Mouse (Mus musculus) heart, embryonic 12.5 days (tissue): ENCODE measurements around the gene Ppm1b. TPM values are rescaled to one million over a fixed set of nuclear protein-coding genes. Genes with fewer than 3 reads are reported as not detected.

ENCODE experiments used
- ATAC-seq: fragments of 200-750 bp; cut with Nextera tagmentation; 2 replicates; pipeline ENCODE4 v1.8.0; 2017; ENCODE audit warnings: moderate TSS enrichment, moderate library complexity; ENCODE audit not compliant: insufficient number of reproducible peaks, low FRiP score
- H3K27ac ChIP-seq: fragments of 300-500 bp; sonication (generic); 2 replicates; pipeline ENCODE4 v1.5.1; 2016; ENCODE audit warnings: mild to moderate bottlenecking, moderate library complexity; ENCODE audit not compliant: poor library complexity, severe bottlenecking
- H3K27me3 ChIP-seq: fragments of 300-500 bp; sonication (generic); replicated peaks from 2 replicates; pipeline ENCODE4 v1.6.1; 2016; ENCODE audit warnings: mild to moderate bottlenecking, moderate library complexity
- H3K36me3 ChIP-seq: fragments of 300-500 bp; sonication (generic); 2 replicates; pipeline ENCODE4 v1.6.1; 2016; ENCODE audit warnings: mild to moderate bottlenecking, moderate library complexity
- H3K4me1 ChIP-seq: fragments of 300-500 bp; sonication (generic); replicated peaks from 2 replicates; pipeline ENCODE4 v1.6.1; 2016; ENCODE audit warnings: mild to moderate bottlenecking
- H3K4me2 ChIP-seq: fragments of 300-500 bp; sonication (generic); 2 replicates; pipeline ENCODE4 v1.6.1; 2016; ENCODE audit warnings: mild to moderate bottlenecking, moderate library complexity
- H3K4me3 ChIP-seq: fragments of 300-500 bp; sonication (generic); 2 replicates; pipeline ENCODE4 v1.5.1; 2016; ENCODE audit warnings: mild to moderate bottlenecking
- H3K9ac ChIP-seq: fragments of 300-500 bp; sonication (generic); 2 replicates; pipeline ENCODE4 v1.6.1; 2016; ENCODE audit warnings: mild to moderate bottlenecking, moderate library complexity
- H3K9me3 ChIP-seq: fragments of 300-500 bp; sonication (generic); replicated peaks from 2 replicates; pipeline ENCODE4 v1.6.1; 2016; ENCODE audit warnings: mild to moderate bottlenecking, moderate library complexity
- WGBS: fragments of 180-500 bp; shearing (Covaris S2); methylation state at CpG from one replicate; pipeline ENCODE4 v1.1.7; 2016; 5-methylcytosine and 5-hydroxymethylcytosine counted together
- polyA plus RNA-seq: library from polyadenylated mRNA; unstranded; fragments of >200 nt; fragmentation: Nextera tagmentation; extraction: Ambion mirVana; gene quantifications from 2 replicates; pipeline ENCODE4 v1.2.1, GENCODE M21; 2016

Ppm1b gene
- polyA plus RNA-seq, 1 experiment from 2014 or later: 73.9 TPM

DNA sequence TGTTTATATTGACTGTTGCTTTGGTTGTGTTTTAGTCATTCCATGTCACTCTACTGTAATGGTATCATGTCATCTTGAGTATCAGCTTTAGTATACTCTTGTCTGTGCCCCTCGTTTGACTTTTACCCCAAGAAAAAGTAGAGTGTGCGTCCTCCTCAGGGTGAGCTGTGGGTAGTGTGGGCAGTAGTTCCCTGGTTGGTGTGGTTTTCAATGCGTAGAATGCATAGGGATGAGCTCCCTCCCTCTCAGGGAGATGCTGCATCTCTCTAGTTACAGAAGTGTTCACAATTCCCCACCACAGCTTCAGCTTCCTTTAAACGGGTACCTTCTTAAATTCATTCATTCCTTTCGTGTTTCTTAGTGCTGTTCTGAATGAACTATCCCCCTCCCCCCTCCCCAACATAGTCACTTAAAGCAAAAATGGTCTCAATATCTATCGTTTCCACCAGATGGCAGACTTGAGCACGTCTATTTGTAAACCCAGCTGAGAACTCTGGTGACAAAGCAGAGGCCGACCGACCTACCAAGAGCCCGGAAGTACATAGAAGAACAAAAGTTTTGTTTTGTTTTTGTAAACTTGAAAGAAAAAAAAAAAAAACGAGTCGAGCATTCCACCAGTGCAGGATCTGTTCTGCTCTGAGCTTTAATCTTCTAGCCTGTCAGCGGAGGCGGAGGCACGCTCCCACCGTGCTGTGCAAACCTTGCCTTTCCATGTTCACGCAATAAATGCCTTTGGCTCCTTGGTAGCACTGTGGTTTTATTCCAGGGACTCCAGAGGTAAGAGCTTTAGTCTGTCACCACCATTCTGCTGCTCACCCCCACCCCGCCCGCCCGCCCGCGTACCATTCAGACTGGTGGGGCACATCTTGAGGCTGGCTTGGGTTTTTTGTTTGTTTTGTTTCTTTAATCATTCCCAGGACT, 67.0 kb downstream of the Ppm1b start:
- 0 out of 2 replicates have a peak, but pooled peaks have one; percentile 33 for ATAC-seq
- Histone ChIP-seq H3K4me3 (no peak overlapping the region), H3K9ac (no peak overlapping the region), H3K9me3 (no peaks in the 10 kb centered on the region), H3K36me3 (no peaks in the 10 kb centered on the region), H3K4me2 (no peak overlapping the region), H3K27me3 (no peaks in the 10 kb centered on the region), H3K4me1 (peaks cover 4% of the 10 kb centered on the region; the same call in 1 of the 2 replicates), H3K27ac (no peak overlapping the region)
- 63% methylated on average over 22 of the region's 22 CpGs for WGBS

- 91% methylated on average over 8 of the region's 8 CpGs for WGBS
Observed at GRCm38 (mm10) chr17:85024237-85024636, 67.7 kb downstream of the Ppm1b start.

DNA sequence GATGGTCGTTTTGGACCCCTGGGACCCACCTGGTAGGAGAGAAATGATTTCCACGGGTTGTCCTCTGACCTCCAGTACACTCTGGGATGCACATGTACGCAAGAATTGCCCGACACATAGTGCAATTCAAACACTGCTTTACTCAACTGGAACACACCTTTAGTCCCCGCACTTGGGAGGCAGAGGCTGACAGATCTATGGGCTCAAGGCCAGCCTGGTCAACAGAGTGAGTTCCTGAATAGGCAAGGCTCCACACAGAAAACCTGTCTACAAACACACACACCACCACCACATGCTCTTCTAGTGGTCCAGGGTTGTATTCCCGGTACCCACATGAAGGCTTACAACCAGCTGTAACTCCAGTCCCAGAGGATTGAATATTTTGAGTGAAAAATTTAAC, 68.6 kb downstream of the Ppm1b start:
- H3K9ac ChIP-seq: no peak overlapping the region
- no peak for ATAC-seq
- H3K27me3 ChIP-seq: no peaks in the 10 kb centered on the region
- H3K4me3 ChIP-seq: no peak overlapping the region
- 93% methylated on average over 6 of the region's 6 CpGs for WGBS
- no peaks in the 10 kb centered on the region for H3K36me3 ChIP-seq
- H3K4me1 ChIP-seq: 0 out of 2 replicates have a peak, but pooled peaks cover 4% of the 10 kb centered on the region
- H3K4me2 ChIP-seq: no peak overlapping the region
- H3K27ac ChIP-seq: no peak overlapping the region
- no peaks in the 10 kb centered on the region for H3K9me3 ChIP-seq

More at GRCm38 (mm10) chr17:85024237-85024636, 67.7 kb downstream of the Ppm1b start:
- Histone ChIP-seq H3K4me2 (no peak overlapping the region), H3K27ac (no peak overlapping the region), H3K36me3 (no peaks in the 10 kb centered on the region), H3K4me1 (0 out of 2 replicates have a peak, but pooled peaks cover 4% of the 10 kb centered on the region), H3K9me3 (no peaks in the 10 kb centered on the region), H3K4me3 (no peak overlapping the region), H3K27me3 (no peaks in the 10 kb centered on the region), H3K9ac (no peak overlapping the region)
- no peak for ATAC-seq

- 0 out of 2 replicates have a peak, but pooled peaks cover 4% of the 10 kb centered on the region for H3K4me1 ChIP-seq
- H3K4me2 ChIP-seq: no peak overlapping the region
- no peak overlapping the region for H3K4me3 ChIP-seq
- no peak for ATAC-seq
- no peak overlapping the region for H3K9ac ChIP-seq
- 82% methylated on average over 6 of the region's 6 CpGs for whole genome bisulfite sequencing
- no peak overlapping the region for H3K27ac ChIP-seq
- no peaks in the 10 kb centered on the region for H3K9me3 ChIP-seq
- no peaks in the 10 kb centered on the region for H3K27me3 ChIP-seq
- no peaks in the 10 kb centered on the region for H3K36me3 ChIP-seq
Observed at GRCm38 (mm10) chr17:85026436-85026835, 69.9 kb downstream of the Ppm1b start.

DNA sequence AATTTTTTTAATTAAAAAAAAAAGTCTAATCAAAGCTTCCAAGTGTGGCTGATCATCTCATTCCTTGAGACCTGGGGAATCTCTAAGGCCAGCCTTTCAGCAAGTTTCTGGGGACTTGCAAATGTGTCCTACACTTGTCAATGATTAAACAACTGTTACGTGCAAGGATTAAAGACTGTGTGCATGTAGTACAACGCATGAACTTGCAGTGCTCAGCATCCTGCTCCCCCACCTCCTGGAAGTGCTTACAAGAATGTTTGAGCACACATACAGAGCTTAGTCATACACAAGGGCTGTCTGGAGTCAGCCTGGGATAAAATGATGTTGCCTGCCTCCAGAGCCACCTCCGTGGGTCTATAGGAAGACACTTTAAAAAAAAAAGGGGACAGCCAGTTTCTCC, 70.7 kb downstream of the Ppm1b start:
- Histone ChIP-seq H3K9me3 (no peaks in the 10 kb centered on the region), H3K27me3 (no peaks in the 10 kb centered on the region), H3K4me2 (no peak overlapping the region), H3K9ac (no peak overlapping the region), H3K4me3 (no peak overlapping the region), H3K27ac (no peak overlapping the region), H3K4me1 (0 out of 2 replicates have a peak, but pooled peaks cover 4% of the 10 kb centered on the region), H3K36me3 (no peaks in the 10 kb centered on the region)
- ATAC-seq: no peak
- 83% methylated on average over 3 of the region's 3 CpGs for WGBS

DNA sequence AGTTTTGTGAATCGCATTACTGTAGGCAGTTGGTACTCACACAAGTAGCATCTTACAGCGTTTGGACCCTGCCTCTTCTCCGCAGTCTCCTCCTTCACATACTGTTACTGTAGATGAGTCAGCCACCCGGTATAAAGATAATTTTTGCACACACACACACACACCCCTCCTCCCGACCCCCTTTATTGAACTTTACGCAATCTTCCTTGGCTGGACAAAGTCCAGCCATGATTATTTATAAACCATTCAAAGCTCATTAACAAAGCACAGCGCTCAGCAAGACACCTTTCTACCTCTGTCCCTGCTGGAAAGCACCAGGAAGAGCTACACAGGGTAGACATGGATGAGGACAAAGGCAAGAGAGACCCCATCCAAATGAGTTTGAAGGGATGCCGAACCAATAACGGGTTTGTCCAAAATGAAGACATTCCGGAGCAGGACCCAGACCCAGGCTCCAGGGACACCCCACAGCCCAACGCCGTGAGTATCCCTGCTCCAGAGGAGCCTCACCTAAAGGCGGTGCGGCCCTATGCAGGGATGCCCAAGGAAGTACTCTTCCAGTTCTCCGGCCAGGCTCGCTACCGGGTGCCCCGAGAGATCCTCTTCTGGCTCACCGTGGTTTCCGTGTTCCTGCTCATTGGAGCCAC, 71.7 kb downstream of the Ppm1b start, which contains the start of gene Slc3a1:
Slc3a1 (plus strand) TSS at position 284 of the 647 bp plus-strand sequence.
- H3K4me2 ChIP-seq: no peak within 1 kb of the TSS
- no peak within 1 kb of the TSS for H3K4me3 ChIP-seq
- no peak for ATAC-seq
- no peaks in the 10 kb centered on the region for H3K36me3 ChIP-seq
- 88% methylated on average over 20 of the region's 20 CpGs for WGBS
- no peak within 1 kb of the TSS for H3K9ac ChIP-seq
- H3K4me1 ChIP-seq: 0 out of 2 replicates have a peak, but pooled peaks cover 2% of the 10 kb centered on the region
- no peaks in the 10 kb centered on the region for H3K9me3 ChIP-seq
- H3K27me3 ChIP-seq: no peaks in the 10 kb centered on the region
- H3K27ac ChIP-seq: no peak within 1 kb of the TSS

- no peaks in the 10 kb centered on the region for H3K4me1 ChIP-seq
- no peak overlapping the region for H3K4me2 ChIP-seq
- no peaks in the 10 kb centered on the region for H3K27me3 ChIP-seq
- ATAC-seq: no peak
- H3K9ac ChIP-seq: no peak overlapping the region
- no peaks in the 10 kb centered on the region for H3K36me3 ChIP-seq
- H3K4me3 ChIP-seq: no peak overlapping the region
- H3K9me3 ChIP-seq: no peaks in the 10 kb centered on the region
- H3K27ac ChIP-seq: no peak overlapping the region
- WGBS: 92% methylated on average over 10 of the region's 10 CpGs
Observed at GRCm38 (mm10) chr17:85028797-85029196, 72.3 kb downstream of the Ppm1b start.

- WGBS: 58% methylated on average over 5 of the region's 5 CpGs
- Histone ChIP-seq H3K9ac (no peak overlapping the region), H3K4me2 (no peak overlapping the region), H3K27ac (no peak overlapping the region), H3K36me3 (no peaks in the 10 kb centered on the region), H3K27me3 (no peaks in the 10 kb centered on the region), H3K9me3 (no peaks in the 10 kb centered on the region), H3K4me1 (0 out of 2 replicates have a peak, but pooled peaks cover 4% of the 10 kb centered on the region), H3K4me3 (no peak overlapping the region)
- no peak for ATAC-seq
Observed at GRCm38 (mm10) chr17:85030651-85031050, 74.1 kb downstream of the Ppm1b start.

DNA sequence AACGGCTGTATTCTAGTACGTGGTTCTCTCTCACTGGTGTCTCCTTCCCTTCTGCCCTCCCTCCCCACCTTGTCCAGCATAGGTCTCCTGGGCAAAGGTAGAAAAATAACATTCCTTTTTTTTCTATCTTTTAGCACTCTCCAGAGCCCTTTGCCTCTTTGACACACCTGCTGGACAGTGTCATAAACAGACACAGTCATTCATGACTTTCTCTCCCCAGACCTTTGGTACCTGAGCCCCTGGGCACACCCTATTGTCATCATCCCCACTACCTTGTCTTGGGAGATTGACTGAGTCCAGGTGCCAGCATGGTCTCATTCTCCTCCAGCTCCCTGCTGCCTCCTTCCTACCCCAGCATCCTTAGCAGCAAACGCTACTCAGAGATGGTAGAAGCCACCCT, 76.5 kb downstream of the Ppm1b start:
- H3K9me3 ChIP-seq: no peaks in the 10 kb centered on the region
- WGBS: 85% methylated on average over 3 of the region's 3 CpGs
- H3K4me3 ChIP-seq: no peak overlapping the region
- no peaks in the 10 kb centered on the region for H3K27me3 ChIP-seq
- H3K4me1 ChIP-seq: 0 out of 2 replicates have a peak, but pooled peaks cover 4% of the 10 kb centered on the region
- ATAC-seq: no peak
- no peaks in the 10 kb centered on the region for H3K36me3 ChIP-seq
- H3K4me2 ChIP-seq: no peak overlapping the region
- H3K27ac ChIP-seq: no peak overlapping the region
- no peak overlapping the region for H3K9ac ChIP-seq

DNA sequence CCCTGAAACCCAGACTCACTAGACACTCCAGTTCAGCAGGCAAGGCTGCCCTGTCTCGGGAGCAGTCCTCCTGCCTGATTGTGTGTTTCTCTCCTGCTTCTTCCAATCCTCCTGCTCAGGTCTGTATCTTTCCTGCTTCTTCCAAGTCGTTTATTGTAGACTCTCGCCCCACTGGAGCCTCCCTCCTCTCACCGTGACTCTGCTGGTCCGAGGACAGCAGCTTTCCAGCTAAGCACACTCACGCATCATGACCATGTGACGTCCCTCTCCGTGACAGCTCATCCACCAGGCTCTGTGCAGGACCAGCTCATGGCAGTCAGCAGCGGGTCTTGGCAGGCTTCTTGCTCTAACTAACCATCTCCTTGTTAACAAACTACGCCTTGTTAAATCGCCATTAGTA, 77.5 kb downstream of the Ppm1b start:
- Histone ChIP-seq H3K4me1 (0 out of 2 replicates have a peak, but pooled peaks cover 4% of the 10 kb centered on the region), H3K4me2 (peak overlapping the region; percentile 29; the same call in 1 of the 2 replicates), H3K4me3 (no peak overlapping the region), H3K36me3 (no peaks in the 10 kb centered on the region), H3K9me3 (no peaks in the 10 kb centered on the region), H3K27ac (no peak overlapping the region), H3K9ac (no peak overlapping the region), H3K27me3 (no peaks in the 10 kb centered on the region)
- 54% methylated on average over 11 of the region's 11 CpGs for WGBS
- ATAC-seq: no peak

- no peak overlapping the region for H3K27ac ChIP-seq
- no peaks in the 10 kb centered on the region for H3K36me3 ChIP-seq
- H3K27me3 ChIP-seq: no peaks in the 10 kb centered on the region
- ATAC-seq: no peak
- H3K4me2 ChIP-seq: no peak overlapping the region
- H3K4me3 ChIP-seq: no peak overlapping the region
- no peak overlapping the region for H3K9ac ChIP-seq
- H3K4me1 ChIP-seq: 0 out of 2 replicates have a peak, but pooled peaks cover 4% of the 10 kb centered on the region
- whole genome bisulfite sequencing: 71% methylated on average over 5 of the region's 5 CpGs
- H3K9me3 ChIP-seq: no peaks in the 10 kb centered on the region
Observed at GRCm38 (mm10) chr17:85037855-85038254, 81.3 kb downstream of the Ppm1b start.
